Mouse (Mus musculus) embryonic facial prominence, embryonic 13.5 days (tissue): ENCODE results near the gene Gm37240. TPM values are rescaled to one million over a fixed set of nuclear protein-coding genes. Genes with fewer than 3 reads are reported as not detected.
A peak's percentile ranks its signal among the peaks of the same experiment; 100 is the strongest.

ENCODE experiments used
- ATAC-seq: fragments of 200-750 bp; cut with Nextera tagmentation; 2 replicates; pipeline ENCODE4 v1.8.0; 2017; ENCODE audit warnings: low read depth; ENCODE audit not compliant: insufficient number of reproducible peaks, insufficient read depth, low FRiP score, low TSS enrichment
- H3K27ac ChIP-seq: fragments of 300-500 bp; sonication (generic); 2 replicates; pipeline ENCODE4 v1.5.1; 2015; ENCODE audit warnings: moderate library complexity, mild to moderate bottlenecking, inconsistent platforms
- H3K27me3 ChIP-seq: fragments of 300-500 bp; sonication (generic); 2 replicates; pipeline ENCODE4 v1.6.1; 2015; ENCODE audit warnings: mild to moderate bottlenecking, inconsistent platforms
- H3K36me3 ChIP-seq: fragments of 300-500 bp; sonication (generic); 2 replicates; pipeline ENCODE4 v1.6.1; 2015; ENCODE audit warnings: mild to moderate bottlenecking, inconsistent platforms
- H3K4me1 ChIP-seq: fragments of 300-500 bp; sonication (generic); 2 replicates; pipeline ENCODE4 v1.6.1; 2015; ENCODE audit warnings: inconsistent platforms
- H3K4me2 ChIP-seq: fragments of 300-500 bp; sonication (generic); 2 replicates; pipeline ENCODE4 v1.6.1; 2015; ENCODE audit warnings: moderate library complexity, mild to moderate bottlenecking, inconsistent platforms
- H3K4me3 ChIP-seq: fragments of 300-500 bp; sonication (generic); 2 replicates; pipeline ENCODE4 v1.5.1; 2015; ENCODE audit warnings: mild to moderate bottlenecking, inconsistent platforms
- H3K9ac ChIP-seq: fragments of 300-500 bp; sonication (generic); 2 replicates; pipeline ENCODE4 v1.6.1; 2015; ENCODE audit warnings: mild to moderate bottlenecking, inconsistent platforms
- H3K9me3 ChIP-seq: fragments of 300-500 bp; sonication (generic); 2 replicates; pipeline ENCODE4 v1.6.1; 2016; ENCODE audit warnings: inconsistent platforms
- WGBS: fragments of 180-500 bp; shearing (Covaris S2); methylation state at CpG from one replicate; pipeline ENCODE4 v1.1.7; 2015; ENCODE audit warnings: mixed read lengths; 5-methylcytosine and 5-hydroxymethylcytosine counted together
- polyA plus RNA-seq: library from polyadenylated mRNA; unstranded; fragments of >200 nt; fragmentation: Nextera tagmentation; extraction: Ambion mirVana; gene quantifications from 2 replicates; pipeline ENCODE4 v1.2.1, GENCODE M21; 2015

Gene Gm37240
- polyA plus RNA-seq, 1 experiment from 2014 or later, result 6.3 TPM

- no peak for ATAC-seq
Measured at GRCm38 (mm10) chr3:84597996-84598734, 1289.2 kb downstream of the Gm37240 start.

DNA sequence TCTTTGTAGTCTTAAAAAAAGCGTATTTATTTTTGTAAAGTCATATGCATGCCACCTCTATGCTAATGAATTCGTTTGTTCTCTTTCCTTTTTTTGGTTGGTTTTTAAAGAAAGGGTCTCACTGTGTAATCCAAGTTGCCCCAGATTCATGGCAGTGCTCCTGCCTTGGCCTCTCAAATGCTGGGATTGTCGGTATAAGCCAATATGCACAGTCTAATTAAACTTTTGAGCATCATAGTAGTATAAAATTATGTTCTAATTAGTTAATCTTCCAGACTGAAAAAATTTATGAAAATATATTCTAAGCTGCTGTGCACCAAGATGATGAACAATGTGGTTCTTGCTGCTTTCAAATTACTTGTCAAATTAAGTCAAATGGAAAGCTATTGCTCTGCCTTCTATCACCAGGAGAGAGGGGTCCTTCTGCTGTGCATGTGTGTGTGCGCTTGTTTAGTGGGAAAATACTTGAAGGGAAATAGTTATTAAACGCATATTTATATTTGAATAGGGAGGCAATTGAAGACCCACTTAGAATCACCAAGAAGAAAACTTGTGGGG lies 1291.6 kb downstream of the Gm37240 start:
- no peak for ATAC-seq
- 0 out of 2 replicates have a peak overlapping the region, but pooled peaks have one; percentile 28 for H3K4me3 ChIP-seq
- 35% methylated on average over 5 of the region's 5 CpGs for WGBS
- no peak overlapping the region for H3K27ac ChIP-seq
- no peak overlapping the region for H3K9ac ChIP-seq
- H3K9me3 ChIP-seq, result no peaks in the 10 kb centered on the region
- no peaks in the 10 kb centered on the region for H3K27me3 ChIP-seq
- peaks cover 14% of the 10 kb centered on the region; the same call in 1 of the 2 replicates for H3K4me1 ChIP-seq
- H3K4me2 ChIP-seq, result peak overlapping the region; percentile 54
- H3K36me3 ChIP-seq, result no peaks in the 10 kb centered on the region

More at GRCm38 (mm10) chr3:84597996-84598734, 1289.2 kb downstream of the Gm37240 start:
- 75% methylated on average over 6 of the region's 6 CpGs for WGBS
- no peaks in the 10 kb centered on the region for H3K27me3 ChIP-seq
- H3K36me3 ChIP-seq, result no peaks in the 10 kb centered on the region
- no peak overlapping the region for H3K27ac ChIP-seq
- H3K4me2 ChIP-seq, result no peak overlapping the region
- H3K9me3 ChIP-seq, result no peaks in the 10 kb centered on the region
- H3K4me1 ChIP-seq, result peaks cover 19% of the 10 kb centered on the region; the same call in 1 of the 2 replicates
- H3K9ac ChIP-seq, result no peak overlapping the region
- H3K4me3 ChIP-seq, result no peak overlapping the region

DNA sequence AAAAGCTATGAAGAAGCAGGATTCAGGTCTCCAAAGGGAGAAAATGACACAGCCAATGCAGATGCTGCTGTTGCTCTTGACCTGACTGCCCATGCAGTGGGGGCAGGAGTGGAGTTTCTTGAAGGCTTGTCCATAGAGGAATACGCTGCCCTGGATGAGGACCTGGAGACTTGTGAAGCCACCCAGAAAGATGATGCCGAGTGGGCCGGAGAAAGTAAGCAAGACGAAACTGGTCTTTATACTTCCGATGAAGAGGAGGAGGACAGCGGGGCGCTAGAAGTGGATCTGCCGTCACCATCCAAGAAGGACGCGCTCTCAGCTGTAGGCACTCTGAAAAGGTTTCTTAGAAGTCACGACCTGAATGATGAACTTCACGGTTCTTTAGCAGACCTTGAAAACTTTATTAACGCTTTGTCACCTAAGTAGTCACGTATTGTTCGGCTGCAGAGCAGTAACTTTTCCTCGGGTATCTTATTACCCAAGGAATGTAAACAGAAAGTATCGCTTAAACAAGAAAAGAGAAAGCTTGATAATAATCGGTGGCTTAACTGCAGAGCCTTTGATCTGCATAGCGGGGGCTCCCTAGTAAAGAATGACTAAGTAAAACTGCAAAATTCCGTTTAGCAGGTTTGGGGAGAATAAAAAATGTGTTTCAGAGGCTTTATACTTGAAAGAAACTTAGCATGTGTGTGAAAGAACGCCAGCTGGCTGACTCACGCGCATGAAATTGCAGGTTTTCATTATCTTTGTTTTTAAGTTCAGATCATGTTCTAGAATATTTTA lies 1292.2 kb downstream of the Gm37240 start:
- Histone ChIP-seq H3K27ac (0 out of 2 replicates have a peak overlapping the region, but pooled peaks have one; percentile 44), H3K4me1 (peaks cover 14% of the 10 kb centered on the region; the same call in 1 of the 2 replicates), H3K36me3 (no peaks in the 10 kb centered on the region), H3K4me2 (peak overlapping the region; percentile 54), H3K4me3 (peak overlapping the region; percentile 28), H3K27me3 (no peaks in the 10 kb centered on the region), H3K9me3 (no peaks in the 10 kb centered on the region), H3K9ac (peak overlapping the region; percentile 28; the same call in 1 of the 2 replicates)
- 15% methylated on average over 23 of the region's 23 CpGs for WGBS
- ATAC-seq, result 0 out of 2 replicates have a peak, but pooled peaks have one; percentile 48

- H3K9ac ChIP-seq, result no peak within 1 kb of the TSS
- no peak within 1 kb of the TSS for H3K27ac ChIP-seq
- ATAC-seq, result no peak
- no peaks in the 10 kb centered on the region for H3K27me3 ChIP-seq
- H3K4me1 ChIP-seq, result peaks cover 14% of the 10 kb centered on the region; the same call in 1 of the 2 replicates
- no peak within 1 kb of the TSS for H3K4me2 ChIP-seq
- 77% methylated on average over 2 of the region's 2 CpGs for WGBS
- no peaks in the 10 kb centered on the region for H3K36me3 ChIP-seq
- H3K4me3 ChIP-seq, result no peak within 1 kb of the TSS
- H3K9me3 ChIP-seq, result no peaks in the 10 kb centered on the region
Measured at GRCm38 (mm10) chr3:84593274-84593673, 1294.0 kb downstream of the Gm37240 start, which contains the start of gene Tigd4. Gene Tigd4 (plus strand): TSS chr3:84593574.

DNA sequence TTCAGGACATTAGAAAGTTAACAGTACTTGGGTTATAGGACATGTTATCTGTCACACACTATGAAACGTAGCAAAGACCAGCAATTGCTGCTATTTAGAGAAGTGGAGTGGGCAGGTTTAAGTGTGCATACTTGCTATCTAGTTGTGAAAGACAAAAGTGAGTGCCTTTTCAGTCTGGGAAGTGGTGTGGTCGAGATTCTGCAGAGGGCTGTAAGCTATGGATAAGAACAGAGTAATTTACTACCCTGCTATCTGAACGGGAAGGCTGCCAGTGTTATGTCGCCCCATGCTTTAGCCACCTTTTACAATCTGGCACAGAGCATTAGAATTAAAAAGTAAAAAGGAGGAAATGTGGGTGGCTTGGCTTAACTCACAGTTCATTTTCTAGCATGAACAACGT lies 1300.6 kb downstream of the Gm37240 start:
- no peak overlapping the region for H3K9ac ChIP-seq
- WGBS, result 57% methylated on average over 5 of the region's 5 CpGs

GRCm38 (mm10) chr3:84582913-84583276 lies 1304.4 kb downstream of the Gm37240 start:
- no peak; the same call in 1 of the 2 replicates for ATAC-seq
- Histone ChIP-seq H3K9me3 (no peaks in the 10 kb centered on the region), H3K4me2 (peak overlapping the region; percentile 86), H3K4me3 (peak overlapping the region; percentile 92), H3K36me3 (no peaks in the 10 kb centered on the region), H3K4me1 (peaks cover 22% of the 10 kb centered on the region), H3K27ac (peak overlapping the region; percentile 91), H3K9ac (peak overlapping the region; percentile 88), H3K27me3 (no peaks in the 10 kb centered on the region)
- WGBS, result 0% methylated on average over 27 of the region's 27 CpGs

More for the DNA sequence above, 1300.6 kb downstream of the Gm37240 start:
- H3K4me1 ChIP-seq, result peaks cover 4% of the 10 kb centered on the region; the same call in 1 of the 2 replicates
- no peaks in the 10 kb centered on the region for H3K27me3 ChIP-seq
- no peaks in the 10 kb centered on the region for H3K36me3 ChIP-seq
- no peak overlapping the region for H3K4me3 ChIP-seq
- no peak overlapping the region for H3K4me2 ChIP-seq
- H3K27ac ChIP-seq, result no peak overlapping the region
- H3K9me3 ChIP-seq, result no peaks in the 10 kb centered on the region
- no peak for ATAC-seq

- peak within 1 kb of the TSS; percentile 86 for H3K4me2 ChIP-seq
- under 1% methylated on average over 60 of the region's 70 CpGs for WGBS
- no peaks in the 10 kb centered on the region for H3K36me3 ChIP-seq
- peak within 1 kb of the TSS; percentile 88 for H3K9ac ChIP-seq
- ATAC-seq, result peak; percentile 98
- H3K27ac ChIP-seq, result peak within 1 kb of the TSS; percentile 91
- H3K4me3 ChIP-seq, result peak within 1 kb of the TSS; percentile 92
- peaks cover 22% of the 10 kb centered on the region for H3K4me1 ChIP-seq
- no peaks in the 10 kb centered on the region for H3K27me3 ChIP-seq
- no peaks in the 10 kb centered on the region for H3K9me3 ChIP-seq
Measured at GRCm38 (mm10) chr3:84582023-84582912, 1305.0 kb downstream of the Gm37240 start, which contains the start of gene Arfip1. Gene Arfip1 (minus strand): TSS chr3:84582625.

DNA sequence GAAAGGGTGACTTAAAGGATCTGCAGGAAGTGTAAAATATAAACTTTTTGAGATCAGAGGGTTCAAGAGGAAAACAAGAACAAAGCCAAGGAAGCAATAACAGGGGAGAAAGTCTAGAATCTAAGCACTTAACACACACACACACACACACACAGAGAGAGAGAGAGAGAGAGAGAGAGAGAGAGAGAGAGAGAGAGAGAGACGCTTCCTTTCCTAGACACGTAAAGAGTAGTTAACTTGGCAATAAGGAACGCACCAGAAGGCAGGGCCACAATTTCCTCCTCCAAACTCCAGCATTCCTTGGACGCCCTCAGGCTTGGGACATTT lies 1305.7 kb downstream of the Gm37240 start:
- 1% methylated on average over 4 of the region's 4 CpGs for WGBS
- Histone ChIP-seq H3K36me3 (no peaks in the 10 kb centered on the region), H3K9me3 (no peaks in the 10 kb centered on the region), H3K4me2 (peak overlapping the region; percentile 86), H3K9ac (peak overlapping the region; percentile 88), H3K27me3 (no peaks in the 10 kb centered on the region), H3K4me3 (peak overlapping the region; percentile 92), H3K27ac (peak overlapping the region; percentile 91), H3K4me1 (peaks cover 22% of the 10 kb centered on the region)
- no peak for ATAC-seq

DNA sequence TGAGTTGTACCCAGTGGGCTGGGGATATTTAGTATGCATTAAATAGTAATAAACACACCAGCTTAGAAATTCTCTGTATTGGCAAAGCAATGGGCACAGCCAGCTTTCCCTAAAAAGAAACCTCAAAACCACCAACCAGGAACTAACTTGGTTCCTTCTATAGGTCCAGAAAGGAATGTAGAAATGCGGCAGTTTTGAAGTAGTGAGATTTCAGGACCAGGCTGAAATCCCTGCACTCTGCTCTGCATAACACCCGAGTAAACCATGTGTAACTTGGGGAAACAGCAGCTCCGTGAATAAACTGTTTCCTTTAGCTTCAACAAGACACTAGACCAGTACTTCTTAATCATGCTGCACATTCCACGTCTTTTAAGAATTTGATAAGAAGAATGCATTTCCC lies 1306.6 kb downstream of the Gm37240 start:
- Histone ChIP-seq H3K27ac (no peak overlapping the region), H3K4me2 (peak overlapping the region; percentile 86), H3K4me1 (peaks cover 22% of the 10 kb centered on the region), H3K36me3 (no peaks in the 10 kb centered on the region), H3K9me3 (no peaks in the 10 kb centered on the region), H3K9ac (no peak overlapping the region), H3K4me3 (0 out of 2 replicates have a peak overlapping the region, but pooled peaks have one; percentile 92), H3K27me3 (no peaks in the 10 kb centered on the region)
- WGBS, result 47% methylated on average over 4 of the region's 4 CpGs
- no peak for ATAC-seq

- Histone ChIP-seq H3K27ac (no peak overlapping the region), H3K4me3 (no peak overlapping the region), H3K27me3 (no peaks in the 10 kb centered on the region), H3K9me3 (no peaks in the 10 kb centered on the region), H3K9ac (no peak overlapping the region), H3K36me3 (0 out of 2 replicates have a peak, but pooled peaks cover 5% of the 10 kb centered on the region), H3K4me2 (no peak overlapping the region), H3K4me1 (peaks cover 10% of the 10 kb centered on the region)
- WGBS, result 69% methylated on average over 3 of the region's 3 CpGs
- no peak for ATAC-seq
Measured at GRCm38 (mm10) chr3:84570501-84570900, 1316.8 kb downstream of the Gm37240 start.
